8 mouse cellular contexts compared by ENCODE assay signal in the genomic region with DNA sequence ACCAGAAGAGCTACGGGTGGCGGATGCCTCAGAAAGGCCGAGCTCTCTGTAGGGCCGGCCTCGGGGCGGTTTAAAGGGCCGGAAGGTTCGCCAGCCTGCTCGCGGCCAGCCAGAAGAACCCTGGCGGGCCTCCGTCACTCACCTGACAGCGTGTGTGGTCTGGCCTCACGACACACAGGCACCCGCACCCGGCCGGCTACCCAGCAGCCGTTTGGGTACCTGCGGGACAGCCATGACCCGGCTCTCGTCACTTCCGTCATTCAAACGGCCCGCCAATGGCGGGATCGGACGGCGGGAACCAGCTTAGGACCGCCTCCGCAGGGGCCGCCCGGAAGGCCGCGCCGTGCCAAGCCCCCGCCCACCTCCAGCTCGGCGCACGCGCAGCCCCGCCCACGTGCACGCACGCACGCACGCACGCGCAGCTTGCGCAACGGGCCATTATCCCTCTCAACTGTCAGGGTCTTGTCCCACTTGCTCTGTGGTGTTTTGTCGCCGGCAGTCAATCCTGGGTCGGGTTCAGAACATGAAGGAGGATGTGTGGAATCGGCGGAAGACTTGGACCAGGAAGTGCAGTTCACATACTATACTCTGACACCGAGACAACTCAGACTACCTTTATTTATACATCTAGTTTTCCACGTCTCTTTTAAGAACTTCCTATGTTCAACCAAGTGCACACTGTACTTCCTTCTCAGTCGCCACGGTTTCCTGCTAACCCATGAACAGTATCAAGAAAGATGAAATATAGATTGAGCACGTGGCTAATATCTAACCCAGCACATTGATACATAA. TPM values are rescaled to one million over a fixed set of nuclear protein-coding genes. Genes with fewer than 3 reads are reported as not detected.
A peak's percentile ranks its signal among the peaks of the same experiment; 100 is the strongest.
DNase-seq lines count a peak whose midpoint lies in the region; ATAC-seq lines count a peak whose summit lies in the region.

Gene Cep295, minus strand, starts transcription at position 305 of the 792 bp plus-strand sequence.

- H3K4me3 ChIP-seq in brown adipose tissue, adult 24 weeks (ENCODE audit: insufficient read depth, low read depth, low read length) = peak within 1 kb of the TSS; percentile 80
- peak within 1 kb of the TSS; percentile 84 for H3K4me3 ChIP-seq in heart, embryonic 13.5 days
- H3K4me3 ChIP-seq in liver, embryonic 12.5 days = peak within 1 kb of the TSS; percentile 92
- peak within 1 kb of the TSS; percentile 64 for H3K4me3 ChIP-seq in stomach, embryonic 15.5 days (replicated peaks)

- peaks cover 12% of the 10 kb centered on the region for H3K36me3 ChIP-seq in heart, embryonic 13.5 days
- peaks cover 13% of the 10 kb centered on the region for H3K36me3 ChIP-seq in liver, embryonic 12.5 days
- no peaks in the 10 kb centered on the region for H3K36me3 ChIP-seq in stomach, embryonic 15.5 days

- H3K4me2 ChIP-seq in heart, embryonic 13.5 days = peak within 1 kb of the TSS; percentile 85
- H3K4me2 ChIP-seq in liver, embryonic 12.5 days = peak within 1 kb of the TSS; percentile 73
- peak within 1 kb of the TSS; percentile 59 for H3K4me2 ChIP-seq in stomach, embryonic 15.5 days

- H3K4me1 ChIP-seq in brown adipose tissue, adult 24 weeks (ENCODE audit: control insufficient read depth, insufficient read depth, insufficient read length, low read length) = no peaks in the 10 kb centered on the region
- H3K4me1 ChIP-seq in heart, embryonic 13.5 days = peaks cover 18% of the 10 kb centered on the region
- H3K4me1 ChIP-seq in liver, embryonic 12.5 days = peaks cover 23% of the 10 kb centered on the region
- peaks cover 5% of the 10 kb centered on the region; the same call in 1 of the 2 replicates for H3K4me1 ChIP-seq in stomach, embryonic 15.5 days

- peak; percentile 97 for ATAC-seq in heart, embryonic 13.5 days (ENCODE audit: extremely low read depth, insufficient number of reproducible peaks, low FRiP score, low TSS enrichment)
- peak; percentile 99 for ATAC-seq in liver, embryonic 12.5 days
- peak; percentile 99 for ATAC-seq in stomach, embryonic 15.5 days (ENCODE audit: insufficient read depth, low FRiP score, low read depth)

- peak; percentile 99 for DNase-seq in CD4-positive, CD25-positive, alpha-beta regulatory T cell, adult 2 months (ENCODE audit: low read depth, low spot score)
- peak; percentile 42 for DNase-seq in fat pad, adult 2 months (ENCODE audit: extremely low read depth, low read depth, low spot score)
- DNase-seq in kidney, postnatal 10 days = peak; percentile 98
- DNase-seq in natural killer cell, adult 2 months (ENCODE audit: low spot score in 2 of 2) = peak; percentile 95 to 97

- H3K27me3 ChIP-seq in heart, embryonic 13.5 days (replicated peaks) = peaks cover 13% of the 10 kb centered on the region
- H3K27me3 ChIP-seq in liver, embryonic 12.5 days (replicated peaks) = 0 out of 2 replicates have a peak, but pooled peaks cover 5% of the 10 kb centered on the region
- H3K27me3 ChIP-seq in stomach, embryonic 15.5 days (replicated peaks) = no peaks in the 10 kb centered on the region

- no peaks in the 10 kb centered on the region for H3K9me3 ChIP-seq in heart, embryonic 13.5 days
- no peaks in the 10 kb centered on the region for H3K9me3 ChIP-seq in liver, embryonic 12.5 days (replicated peaks)
- H3K9me3 ChIP-seq in stomach, embryonic 15.5 days = no peaks in the 10 kb centered on the region

- H3K27ac ChIP-seq in brown adipose tissue, adult 24 weeks (replicated peaks; ENCODE audit: low read depth, low read length) = peak within 1 kb of the TSS; percentile 80
- H3K27ac ChIP-seq in heart, embryonic 13.5 days (replicated peaks) = peak within 1 kb of the TSS; percentile 81
- peak within 1 kb of the TSS; percentile 78 for H3K27ac ChIP-seq in liver, embryonic 12.5 days
- H3K27ac ChIP-seq in stomach, embryonic 15.5 days = peak within 1 kb of the TSS; percentile 71

- WGBS in heart, embryonic 13.5 days = 2% methylated on average over 60 of the region's 60 CpGs
- WGBS in liver, embryonic 12.5 days (ENCODE audit: insufficient replicate concordance) = 2% methylated on average over 60 of the region's 60 CpGs
- WGBS in stomach, embryonic 15.5 days = 2% methylated on average over 59 of the region's 60 CpGs

- peak within 1 kb of the TSS; percentile 89 for H3K9ac ChIP-seq in heart, embryonic 13.5 days
- peak within 1 kb of the TSS; percentile 90 for H3K9ac ChIP-seq in liver, embryonic 12.5 days
- H3K9ac ChIP-seq in stomach, embryonic 15.5 days = peak within 1 kb of the TSS; percentile 66

RNA-seq across cellular contexts. Expression of gene Cep295, which starts in this region (rescaled TPM):
- polyA plus RNA-seq in brown adipose tissue, adult 24 weeks (2012; ENCODE audit: insufficient read depth, insufficient read length, missing spikeins) = 5.1 and 5.7 TPM in 2 replicates
- polyA plus RNA-seq in heart, embryonic 13.5 days (2015; fragmentation: Nextera tagmentation; extraction: Ambion mirVana) = 7.9 and 9.2 TPM in 2 replicates
- 13.9 and 14.2 TPM in 2 replicates for polyA plus RNA-seq in liver, embryonic 12.5 days (2016; fragmentation: Nextera tagmentation; extraction: Ambion mirVana)
- polyA plus RNA-seq in stomach, embryonic 15.5 days (2015; fragmentation: Nextera tagmentation; extraction: Ambion mirVana) = 14.2 and 14.3 TPM in 2 replicates

Comparison
In these comparisons a context has a peak if more than half of its experiments do, and no peak if none do; other contexts are left out.
1. Peak in every context shown above with its lines: DNase-seq, ATAC-seq, H3K4me3 ChIP-seq and H3K27ac ChIP-seq.
2. DNase-seq: peak in every context shown above with its lines; median percentile 99 in CD4-positive, CD25-positive, alpha-beta regulatory T cell, adult 2 months; 98 in kidney, postnatal 10 days; 96 in natural killer cell, adult 2 months; 42 in fat pad, adult 2 months.